Mouse (Mus musculus): Measurements from ENCODE around the gene Adra2c. TPM values are rescaled to one million over a fixed set of nuclear protein-coding genes. Genes with fewer than 3 reads are reported as not detected.

The Adra2c gene
- polyA plus RNA-seq, 1 experiment = not detected

DNA sequence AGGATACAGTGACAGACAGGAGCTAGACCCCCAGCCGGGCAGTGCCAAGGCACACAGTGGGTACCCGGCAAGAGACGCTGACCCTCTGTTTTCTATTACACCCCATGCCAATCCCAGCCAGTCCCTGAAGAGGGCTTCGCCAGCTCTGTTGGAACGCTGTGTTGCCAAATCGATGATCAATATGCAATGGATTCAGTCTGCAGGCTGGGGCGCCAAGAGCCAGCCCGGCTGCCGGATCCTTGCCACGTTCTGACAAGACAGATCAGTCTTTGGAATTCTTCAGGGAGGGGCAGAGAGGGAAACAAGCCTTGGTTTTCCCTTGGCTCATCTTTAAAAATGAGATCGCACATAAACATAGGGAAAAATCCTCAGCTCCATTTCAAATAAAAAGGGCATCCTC is 2.8 kb upstream of the Adra2c start:
- no peak overlapping the region for H3K4me3 ChIP-seq (ENCODE audit: insufficient read depth, low read length)
- TF ChIP-seq CTCF (IDR thresholded peaks at IDR 0.05; ENCODE audit: borderline replicate concordance, insufficient read depth, low read length) (no peak), POLR2A (IDR thresholded peaks at IDR 0.05; ENCODE audit: low read depth, low read length) (no peak)
- H3K4me1 ChIP-seq (ENCODE audit: control insufficient read depth, insufficient read depth, low read length) = no peaks in the 10 kb centered on the region
- H3K27ac ChIP-seq (ENCODE audit: insufficient read depth, low read length) = no peak overlapping the region

DNA sequence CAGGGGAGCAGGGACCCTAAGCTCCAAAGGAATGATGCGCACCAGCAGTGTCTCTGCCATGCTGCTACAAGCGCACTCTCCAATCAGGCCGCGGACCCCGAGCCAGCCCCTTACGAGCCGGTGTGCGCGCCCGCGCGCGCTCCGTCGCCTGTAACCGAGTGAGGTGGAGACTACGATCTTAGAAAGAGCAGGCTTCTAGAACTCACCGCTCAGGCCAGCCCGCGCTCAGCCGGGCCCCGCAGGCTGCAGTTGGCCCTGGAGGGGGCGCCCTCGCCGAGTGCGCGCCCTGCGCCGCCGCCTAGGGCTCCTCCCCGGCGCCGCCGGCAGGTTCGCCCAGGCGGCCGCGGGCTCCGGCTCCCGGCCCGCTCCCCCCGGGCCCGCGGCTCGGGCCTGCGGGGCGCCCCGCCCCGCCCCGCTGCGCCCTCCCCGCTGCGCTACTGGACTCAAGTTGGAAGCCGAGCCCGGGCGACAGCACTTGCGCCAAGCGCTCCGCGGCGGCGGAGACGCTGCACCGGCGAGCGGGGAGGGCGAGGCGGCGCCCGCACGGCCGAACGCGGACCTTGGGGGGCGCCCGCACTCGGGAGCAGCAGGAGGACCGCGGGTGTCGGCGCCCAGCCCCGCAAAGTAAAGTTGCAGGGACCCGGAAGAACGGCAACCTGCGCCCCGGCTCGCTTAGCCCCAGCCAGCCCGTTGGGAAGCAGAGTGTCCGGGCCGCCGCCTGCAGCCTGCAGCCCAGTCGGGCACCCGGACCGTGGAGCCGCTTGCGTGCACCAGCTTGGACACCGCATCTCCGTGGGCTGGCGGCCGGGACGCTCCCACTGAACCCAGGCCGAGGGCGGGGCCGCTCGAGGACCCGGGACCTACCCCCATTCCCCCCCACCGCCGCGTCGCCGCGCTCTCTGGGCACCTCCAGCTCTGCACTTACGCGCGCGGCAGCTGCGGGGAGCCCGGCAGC is 899 bp downstream of the Adra2c start:
- TF ChIP-seq POLR2A (IDR thresholded peaks at IDR 0.05; ENCODE audit: low read depth, low read length) (no peak), CTCF (IDR thresholded peaks at IDR 0.05; ENCODE audit: borderline replicate concordance, insufficient read depth, low read length) (no peak)
- Histone ChIP-seq H3K27ac (ENCODE audit: insufficient read depth, low read length) (no peak overlapping the region), H3K4me1 (ENCODE audit: control insufficient read depth, insufficient read depth, low read length) (no peaks in the 10 kb centered on the region), H3K4me3 (ENCODE audit: insufficient read depth, low read length) (no peak overlapping the region)

DNA sequence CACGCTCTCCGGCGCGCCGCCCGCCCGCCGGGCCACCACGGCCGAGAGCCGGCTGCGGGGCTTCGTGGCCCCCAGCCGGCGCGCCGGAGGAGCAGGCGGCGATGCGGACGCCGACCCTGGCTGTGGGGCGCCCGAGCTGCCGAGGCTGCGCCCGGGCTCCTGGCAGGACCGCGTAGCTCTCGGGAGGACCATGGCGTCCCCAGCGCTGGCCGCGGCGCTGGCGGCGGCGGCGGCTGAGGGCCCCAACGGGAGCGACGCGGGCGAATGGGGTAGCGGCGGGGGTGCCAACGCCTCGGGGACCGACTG is 1.5 kb downstream of the Adra2c start:
- no peak for TF ChIP-seq CTCF (IDR thresholded peaks at IDR 0.05; ENCODE audit: borderline replicate concordance, insufficient read depth, low read length)
- no peak for TF ChIP-seq POLR2A (IDR thresholded peaks at IDR 0.05; ENCODE audit: low read depth, low read length)
- H3K4me3 ChIP-seq (ENCODE audit: insufficient read depth, low read length) = no peak overlapping the region
- no peak overlapping the region for H3K27ac ChIP-seq (ENCODE audit: insufficient read depth, low read length)
- H3K4me1 ChIP-seq (ENCODE audit: control insufficient read depth, insufficient read depth, low read length) = no peaks in the 10 kb centered on the region

DNA sequence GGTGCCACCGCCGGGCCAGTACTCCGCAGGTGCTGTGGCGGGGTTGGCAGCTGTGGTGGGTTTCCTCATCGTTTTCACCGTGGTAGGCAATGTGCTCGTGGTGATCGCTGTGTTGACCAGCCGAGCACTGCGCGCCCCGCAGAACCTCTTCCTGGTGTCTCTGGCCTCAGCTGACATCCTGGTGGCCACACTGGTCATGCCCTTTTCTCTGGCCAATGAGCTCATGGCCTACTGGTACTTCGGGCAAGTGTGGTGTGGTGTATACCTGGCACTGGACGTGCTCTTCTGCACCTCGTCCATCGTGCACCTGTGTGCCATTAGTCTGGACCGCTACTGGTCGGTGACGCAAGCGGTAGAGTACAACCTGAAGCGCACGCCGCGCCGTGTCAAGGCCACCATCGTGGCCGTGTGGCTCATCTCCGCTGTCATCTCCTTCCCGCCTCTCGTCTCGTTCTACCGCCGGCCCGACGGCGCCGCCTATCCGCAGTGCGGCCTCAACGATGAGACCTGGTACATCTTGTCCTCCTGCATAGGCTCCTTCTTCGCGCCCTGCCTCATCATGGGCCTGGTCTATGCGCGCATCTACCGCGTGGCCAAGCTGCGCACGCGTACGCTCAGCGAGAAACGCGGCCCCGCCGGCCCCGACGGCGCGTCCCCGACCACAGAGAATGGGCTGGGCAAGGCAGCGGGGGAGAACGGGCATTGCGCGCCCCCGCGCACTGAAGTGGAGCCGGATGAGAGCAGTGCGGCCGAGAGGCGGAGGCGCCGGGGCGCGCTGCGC is 2.1 kb downstream of the Adra2c start:
- H3K4me3 ChIP-seq (ENCODE audit: insufficient read depth, low read length) = no peak overlapping the region
- H3K4me1 ChIP-seq (ENCODE audit: control insufficient read depth, insufficient read depth, low read length) = no peaks in the 10 kb centered on the region
- no peak overlapping the region for H3K27ac ChIP-seq (ENCODE audit: insufficient read depth, low read length)
- no peak for TF ChIP-seq CTCF (IDR thresholded peaks at IDR 0.05; ENCODE audit: borderline replicate concordance, insufficient read depth, low read length)
- no peak for TF ChIP-seq POLR2A (IDR thresholded peaks at IDR 0.05; ENCODE audit: low read depth, low read length)

DNA sequence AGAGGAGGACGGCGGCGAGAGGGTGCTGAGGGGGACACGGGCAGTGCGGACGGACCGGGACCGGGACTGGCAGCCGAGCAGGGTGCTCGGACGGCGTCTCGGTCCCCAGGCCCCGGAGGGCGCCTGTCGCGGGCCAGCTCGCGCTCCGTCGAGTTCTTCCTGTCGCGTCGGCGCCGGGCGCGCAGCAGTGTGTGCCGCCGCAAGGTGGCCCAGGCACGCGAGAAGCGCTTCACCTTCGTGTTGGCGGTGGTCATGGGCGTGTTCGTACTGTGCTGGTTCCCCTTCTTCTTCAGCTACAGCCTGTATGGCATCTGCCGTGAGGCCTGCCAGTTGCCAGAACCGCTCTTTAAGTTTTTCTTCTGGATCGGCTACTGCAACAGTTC is 2.7 kb downstream of the Adra2c start:
- H3K4me1 ChIP-seq (ENCODE audit: control insufficient read depth, insufficient read depth, low read length) = no peaks in the 10 kb centered on the region
- H3K27ac ChIP-seq (ENCODE audit: insufficient read depth, low read length) = no peak overlapping the region
- TF ChIP-seq POLR2A (IDR thresholded peaks at IDR 0.05; ENCODE audit: low read depth, low read length) = no peak
- TF ChIP-seq CTCF (IDR thresholded peaks at IDR 0.05; ENCODE audit: borderline replicate concordance, insufficient read depth, low read length) = no peak
- H3K4me3 ChIP-seq (ENCODE audit: insufficient read depth, low read length) = no peak overlapping the region

DNA sequence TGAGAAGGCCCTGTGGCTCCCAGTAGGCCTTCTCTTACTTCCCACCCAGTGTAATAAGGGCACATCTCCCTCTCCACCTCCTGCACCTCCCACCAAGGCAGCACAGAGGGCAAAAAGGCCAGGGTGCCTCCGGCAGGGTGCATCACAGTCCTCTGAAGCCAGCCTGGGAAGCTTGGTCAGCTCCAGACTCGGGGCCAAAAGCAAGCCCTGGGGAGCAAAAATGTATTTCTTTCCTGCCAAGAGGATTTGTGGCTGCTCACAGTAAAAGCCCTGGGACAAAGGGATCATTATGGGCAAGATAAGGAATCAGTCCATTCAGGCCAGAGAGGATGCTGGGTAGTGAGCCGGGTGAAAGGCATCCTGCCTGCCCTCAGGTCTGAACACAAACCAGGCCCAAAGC is 7.2 kb downstream of the Adra2c start:
- Histone ChIP-seq H3K27ac (ENCODE audit: insufficient read depth, low read length) (no peak overlapping the region), H3K4me1 (ENCODE audit: control insufficient read depth, insufficient read depth, low read length) (no peaks in the 10 kb centered on the region), H3K4me3 (ENCODE audit: insufficient read depth, low read length) (no peak overlapping the region)
- no peak for TF ChIP-seq POLR2A (IDR thresholded peaks at IDR 0.05; ENCODE audit: low read depth, low read length)
- TF ChIP-seq CTCF (IDR thresholded peaks at IDR 0.05; ENCODE audit: borderline replicate concordance, insufficient read depth, low read length) = no peak

DNA sequence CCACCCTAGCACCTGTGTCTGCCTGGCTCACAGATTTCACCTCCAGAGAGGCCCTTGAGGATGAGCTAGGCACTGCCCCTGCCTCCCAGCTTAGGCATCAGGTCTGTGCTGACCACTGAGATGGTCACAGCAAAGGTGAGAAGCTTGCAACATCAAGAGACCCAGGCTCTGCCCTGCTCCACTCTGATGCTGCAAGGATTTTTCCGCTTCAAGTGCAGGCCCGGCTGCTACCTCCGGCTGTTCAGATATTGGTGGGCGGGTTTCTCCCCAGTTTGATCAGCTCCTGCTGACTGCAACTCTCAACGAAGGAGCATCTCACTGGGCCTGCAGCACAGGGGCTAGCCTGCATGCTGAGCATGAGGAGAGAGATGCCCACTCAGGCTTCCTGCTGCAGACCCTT is 8.1 kb downstream of the Adra2c start:
- Histone ChIP-seq H3K27ac (ENCODE audit: insufficient read depth, low read length) (no peak overlapping the region), H3K4me3 (ENCODE audit: insufficient read depth, low read length) (no peak overlapping the region), H3K4me1 (ENCODE audit: control insufficient read depth, insufficient read depth, low read length) (no peaks in the 10 kb centered on the region)
- no peak for TF ChIP-seq POLR2A (IDR thresholded peaks at IDR 0.05; ENCODE audit: low read depth, low read length)
- TF ChIP-seq CTCF (IDR thresholded peaks at IDR 0.05; ENCODE audit: borderline replicate concordance, insufficient read depth, low read length) = no peak

DNA sequence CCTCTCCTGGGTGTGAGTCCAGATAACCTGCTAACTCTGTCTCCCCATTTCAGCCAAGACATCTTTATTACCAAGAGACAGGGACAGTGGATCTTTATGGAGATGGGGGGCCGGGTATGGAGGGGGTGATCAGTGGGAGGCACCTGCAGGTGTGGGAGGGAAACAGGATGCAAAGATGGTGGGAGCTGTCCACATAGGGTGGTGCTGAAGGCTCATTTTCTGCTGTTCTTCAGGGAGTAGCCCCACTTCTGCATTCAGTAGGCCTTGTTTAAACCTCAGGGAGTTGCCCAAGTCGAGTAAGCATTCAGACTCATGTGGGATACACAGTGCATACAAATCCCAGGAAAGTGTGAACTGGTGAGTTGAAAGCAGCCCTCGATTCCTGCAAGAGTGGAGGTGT is 21.5 kb downstream of the Adra2c start:
- no peak overlapping the region for H3K27ac ChIP-seq (ENCODE audit: insufficient read depth, low read length)
- TF ChIP-seq POLR2A (IDR thresholded peaks at IDR 0.05; ENCODE audit: low read depth, low read length) (no peak), CTCF (IDR thresholded peaks at IDR 0.05; ENCODE audit: borderline replicate concordance, insufficient read depth, low read length) (no peak)
- no peaks in the 10 kb centered on the region for H3K4me1 ChIP-seq (ENCODE audit: control insufficient read depth, insufficient read depth, low read length)
- no peak overlapping the region for H3K4me3 ChIP-seq (ENCODE audit: insufficient read depth, low read length)

DNA sequence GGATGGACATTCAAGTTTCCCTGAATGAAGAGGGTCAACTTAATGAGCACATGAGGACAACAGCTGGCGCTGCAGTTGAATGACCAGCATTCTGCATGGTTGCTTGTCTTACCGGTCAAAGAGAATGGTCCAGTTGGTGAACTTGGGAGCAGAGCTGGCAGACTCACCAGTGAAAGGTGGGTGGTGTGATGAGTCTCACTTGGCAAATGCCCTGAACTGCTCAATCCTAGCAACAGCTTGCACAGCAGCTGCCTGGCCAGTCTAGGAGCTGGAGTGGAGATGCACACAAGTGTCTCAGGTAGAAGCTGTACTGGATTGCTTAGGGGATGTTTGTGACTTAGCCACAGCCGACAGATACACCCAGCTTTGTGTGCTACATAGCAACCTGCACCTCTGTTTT is 26.1 kb downstream of the Adra2c start:
- no peak overlapping the region for H3K4me3 ChIP-seq (ENCODE audit: insufficient read depth, low read length)
- no peak overlapping the region for H3K27ac ChIP-seq (ENCODE audit: insufficient read depth, low read length)
- H3K4me1 ChIP-seq (ENCODE audit: control insufficient read depth, insufficient read depth, low read length) = no peaks in the 10 kb centered on the region
- no peak for TF ChIP-seq CTCF (IDR thresholded peaks at IDR 0.05; ENCODE audit: borderline replicate concordance, insufficient read depth, low read length)
- no peak for TF ChIP-seq POLR2A (IDR thresholded peaks at IDR 0.05; ENCODE audit: low read depth, low read length)

DNA sequence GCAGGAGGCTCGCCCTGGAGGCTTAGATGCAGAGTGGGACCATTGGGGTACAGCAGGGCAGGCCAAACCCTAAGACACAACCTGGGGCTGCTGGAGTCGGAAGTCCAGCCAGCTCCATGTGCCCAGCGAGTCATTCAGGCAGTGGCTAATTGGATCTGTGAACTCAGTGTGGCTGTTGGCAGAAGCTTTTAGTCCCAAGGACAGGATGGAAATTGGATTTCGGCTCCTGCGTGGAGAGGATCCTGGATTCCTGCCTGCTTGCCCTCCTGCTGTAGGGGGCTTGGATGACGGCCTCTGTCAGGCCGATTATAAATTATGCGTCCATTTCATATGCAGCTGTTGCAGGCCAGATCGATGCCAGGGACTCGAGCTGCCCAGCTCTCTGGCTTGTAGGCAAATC is 27.2 kb downstream of the Adra2c start:
- TF ChIP-seq POLR2A (IDR thresholded peaks at IDR 0.05; ENCODE audit: low read depth, low read length) (no peak), CTCF (IDR thresholded peaks at IDR 0.05; ENCODE audit: borderline replicate concordance, insufficient read depth, low read length) (no peak)

More for the DNA sequence above, 27.2 kb downstream of the Adra2c start:
- Histone ChIP-seq H3K27ac (ENCODE audit: insufficient read depth, low read length) (no peak overlapping the region), H3K4me1 (ENCODE audit: control insufficient read depth, insufficient read depth, low read length) (no peaks in the 10 kb centered on the region), H3K4me3 (ENCODE audit: insufficient read depth, low read length) (no peak overlapping the region)
